Mouse (Mus musculus): Measurements from ENCODE around the gene Myo5c. TPM values are rescaled to one million over a fixed set of nuclear protein-coding genes. Genes with fewer than 3 reads are reported as not detected.

Myo5c gene
- polyA plus RNA-seq, 1 experiment from 2014 or later, result 0.28 TPM

DNA sequence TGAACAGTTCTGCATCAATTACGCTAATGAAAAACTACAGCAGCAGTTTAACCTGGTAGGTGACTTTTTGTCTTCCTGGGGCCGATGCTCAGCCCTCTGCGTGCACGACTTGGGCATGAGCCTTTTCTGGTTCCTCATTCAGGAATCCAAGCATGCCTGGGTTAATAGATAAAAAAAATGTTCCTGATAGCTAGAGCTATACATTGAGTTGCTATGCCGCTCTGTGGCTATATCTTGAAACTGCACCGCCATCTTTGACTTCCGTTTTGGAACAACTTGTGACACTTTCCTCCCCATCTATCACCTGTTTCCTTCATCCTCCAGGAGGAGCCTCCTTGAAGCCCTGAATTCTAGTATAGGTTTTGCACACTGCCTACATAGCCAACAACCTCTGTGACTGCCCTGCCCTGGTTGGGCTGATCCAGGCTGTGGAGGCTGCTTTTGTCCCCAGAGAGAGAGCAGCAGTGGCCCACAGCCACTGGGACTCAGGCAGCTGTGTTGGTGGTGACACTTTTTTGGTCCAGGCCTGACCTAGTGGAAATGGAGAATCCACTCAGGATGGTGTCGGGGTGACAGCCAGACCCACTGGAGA lies 30.5 kb downstream of the Myo5c start:
- Histone ChIP-seq H3K9ac (no peak overlapping the region), H3K4me3 (no peak overlapping the region), H3K27me3 (no peaks in the 10 kb centered on the region), H3K27ac (no peak overlapping the region), H3K4me1 (peaks cover 7% of the 10 kb centered on the region), H3K4me2 (no peak overlapping the region), H3K36me3 (no peaks in the 10 kb centered on the region), H3K9me3 (no peaks in the 10 kb centered on the region)
- ATAC-seq (ENCODE audit: insufficient number of reproducible peaks, low FRiP score, low TSS enrichment, low read depth), result no peak
- WGBS, result 71% methylated on average over 8 of the region's 8 CpGs

DNA sequence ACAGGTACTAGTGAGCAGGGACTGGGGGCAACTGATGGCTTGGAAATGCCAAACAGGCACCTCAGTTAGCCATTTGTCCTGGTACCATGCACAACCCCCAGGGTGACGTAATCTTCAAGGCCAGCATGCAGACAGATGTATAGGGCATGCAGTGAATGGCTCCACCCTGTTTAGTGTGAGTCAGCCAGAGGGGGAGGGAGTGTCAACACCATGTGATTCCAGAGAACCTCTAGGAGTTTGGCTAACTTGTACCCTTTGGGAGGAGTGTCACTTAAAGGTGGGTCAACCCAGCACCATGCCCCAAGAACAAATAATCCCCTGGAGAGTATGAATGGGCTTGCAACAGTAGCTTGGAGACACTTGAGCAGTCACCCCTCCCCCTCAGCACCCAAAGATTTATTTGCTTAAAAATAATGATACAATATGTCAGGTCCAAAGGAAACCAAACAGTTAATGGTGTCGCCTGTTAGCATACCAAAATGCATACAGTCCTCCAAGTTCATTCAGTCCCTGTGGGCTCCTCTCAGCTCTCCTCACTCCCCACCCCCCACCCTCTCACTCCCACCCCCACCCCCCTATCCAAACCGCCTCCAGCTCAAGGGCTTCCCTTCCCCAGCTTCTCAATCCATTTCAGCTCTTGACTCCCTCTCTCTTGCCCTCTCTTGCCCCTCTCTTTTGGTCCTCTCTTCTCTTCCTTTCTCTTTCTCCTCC lies 32.3 kb downstream of the Myo5c start:
- Histone ChIP-seq H3K27me3 (no peaks in the 10 kb centered on the region), H3K4me1 (peaks cover 7% of the 10 kb centered on the region), H3K27ac (no peak overlapping the region), H3K9ac (no peak overlapping the region), H3K9me3 (no peaks in the 10 kb centered on the region), H3K4me2 (no peak overlapping the region), H3K4me3 (no peak overlapping the region), H3K36me3 (no peaks in the 10 kb centered on the region)
- 54% methylated on average over 3 of the region's 3 CpGs for WGBS
- ATAC-seq (ENCODE audit: insufficient number of reproducible peaks, low FRiP score, low TSS enrichment, low read depth), result no peak

DNA sequence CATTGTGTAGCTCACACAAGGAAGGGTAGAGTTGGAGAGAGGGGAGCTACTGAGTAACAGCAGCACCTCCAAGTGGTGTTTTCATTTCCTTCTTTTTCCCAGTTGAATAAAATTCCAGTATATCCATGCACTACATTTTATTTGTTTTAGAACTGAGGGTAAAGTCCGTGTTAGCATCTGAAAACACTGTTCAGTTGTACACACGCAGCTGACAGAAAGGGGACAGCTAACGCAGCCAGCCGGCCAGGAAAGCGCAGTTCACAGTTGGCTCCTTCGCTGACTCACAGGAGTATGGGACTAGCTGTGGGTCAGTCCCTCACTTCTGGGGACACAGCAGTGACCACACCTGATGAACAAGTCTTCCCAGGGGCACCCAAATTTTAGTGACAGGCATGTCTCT lies 35.3 kb downstream of the Myo5c start:
- H3K4me3 ChIP-seq, result no peak overlapping the region
- H3K27ac ChIP-seq, result no peak overlapping the region
- 80% methylated on average over 6 of the region's 6 CpGs for WGBS
- no peak for ATAC-seq (ENCODE audit: insufficient number of reproducible peaks, low FRiP score, low TSS enrichment, low read depth)
- peaks cover 4% of the 10 kb centered on the region; the same call in 1 of the 2 replicates for H3K4me1 ChIP-seq
- no peaks in the 10 kb centered on the region for H3K27me3 ChIP-seq
- no peaks in the 10 kb centered on the region for H3K36me3 ChIP-seq
- H3K4me2 ChIP-seq, result no peak overlapping the region
- no peaks in the 10 kb centered on the region for H3K9me3 ChIP-seq
- no peak overlapping the region for H3K9ac ChIP-seq

DNA sequence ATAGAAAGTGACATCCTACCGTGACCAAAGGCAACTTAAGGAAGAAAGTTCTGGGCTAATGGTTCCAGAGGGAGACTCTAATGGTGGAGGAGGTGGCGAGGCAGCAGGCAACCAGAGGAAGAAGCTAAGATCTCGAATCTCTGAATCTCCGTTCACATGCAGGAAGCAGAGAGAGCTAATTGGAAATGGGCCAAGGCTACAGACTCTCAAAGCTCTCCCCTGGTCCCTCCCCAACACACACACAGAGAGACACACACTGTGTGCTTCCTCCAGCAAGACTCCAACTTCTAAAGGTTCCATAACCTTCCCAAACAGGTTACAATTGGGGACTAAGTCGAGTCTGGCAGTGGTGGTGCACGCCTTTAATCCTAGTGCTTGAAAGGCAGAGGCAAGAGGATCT lies 38.6 kb downstream of the Myo5c start:
- no peak overlapping the region for H3K4me2 ChIP-seq
- no peak for ATAC-seq (ENCODE audit: insufficient number of reproducible peaks, low FRiP score, low TSS enrichment, low read depth)
- H3K4me3 ChIP-seq, result no peak overlapping the region
- no peaks in the 10 kb centered on the region for H3K27me3 ChIP-seq
- 69% methylated on average over 6 of the region's 6 CpGs for WGBS
- no peaks in the 10 kb centered on the region for H3K9me3 ChIP-seq
- H3K27ac ChIP-seq, result no peak overlapping the region
- no peak overlapping the region for H3K9ac ChIP-seq
- peaks cover 2% of the 10 kb centered on the region; the same call in 1 of the 2 replicates for H3K4me1 ChIP-seq
- H3K36me3 ChIP-seq, result no peaks in the 10 kb centered on the region

DNA sequence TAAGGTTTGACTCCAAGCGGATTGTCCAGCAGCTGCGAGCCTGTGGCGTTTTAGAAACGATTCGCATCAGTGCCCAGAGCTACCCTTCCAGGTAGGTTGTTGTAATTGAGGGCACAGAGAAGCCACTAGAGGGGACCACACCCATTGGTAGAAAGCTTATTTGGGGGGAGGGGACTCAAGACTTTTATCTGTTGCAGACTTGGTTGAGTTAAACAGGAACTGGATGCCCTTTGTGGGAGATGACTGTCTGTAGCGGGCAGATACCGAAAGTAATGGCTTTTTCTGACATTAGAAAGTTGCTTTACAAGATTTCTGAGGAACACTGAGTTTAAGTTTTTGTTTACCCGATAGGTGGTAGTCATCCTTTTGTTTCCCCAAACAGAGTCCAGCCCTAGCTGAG lies 39.7 kb downstream of the Myo5c start:
- no peaks in the 10 kb centered on the region for H3K27me3 ChIP-seq
- no peaks in the 10 kb centered on the region for H3K9me3 ChIP-seq
- H3K9ac ChIP-seq, result no peak overlapping the region
- H3K4me1 ChIP-seq, result peaks cover 2% of the 10 kb centered on the region; the same call in 1 of the 2 replicates
- H3K4me3 ChIP-seq, result no peak overlapping the region
- WGBS, result 81% methylated on average over 8 of the region's 8 CpGs
- H3K4me2 ChIP-seq, result no peak overlapping the region
- H3K27ac ChIP-seq, result no peak overlapping the region
- H3K36me3 ChIP-seq, result no peaks in the 10 kb centered on the region
- ATAC-seq (ENCODE audit: insufficient number of reproducible peaks, low FRiP score, low TSS enrichment, low read depth), result no peak

DNA sequence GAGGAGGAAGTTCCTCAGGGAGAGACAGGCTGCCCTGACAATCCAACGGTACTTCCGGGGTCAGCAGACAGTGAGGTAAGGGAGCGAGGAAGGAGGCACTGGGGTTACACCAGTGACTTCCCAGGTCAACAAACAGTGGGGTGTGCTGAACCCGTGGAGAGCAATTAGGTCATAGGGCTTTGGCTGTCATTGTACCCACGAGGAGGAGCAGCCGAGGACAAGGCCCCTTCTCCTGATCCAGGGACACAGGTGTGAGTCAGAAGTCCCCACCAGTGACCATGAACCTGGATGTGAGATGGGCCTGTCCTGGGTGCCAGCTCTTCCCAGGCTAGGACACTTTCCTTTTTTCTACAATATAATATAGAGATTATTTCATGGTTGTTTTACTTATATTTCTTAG lies 41.8 kb downstream of the Myo5c start:
- Histone ChIP-seq H3K9me3 (no peaks in the 10 kb centered on the region), H3K4me1 (peaks cover 2% of the 10 kb centered on the region; the same call in 1 of the 2 replicates), H3K27ac (no peak overlapping the region), H3K9ac (no peak overlapping the region), H3K4me3 (no peak overlapping the region), H3K4me2 (no peak overlapping the region), H3K27me3 (no peaks in the 10 kb centered on the region), H3K36me3 (no peaks in the 10 kb centered on the region)
- no peak for ATAC-seq (ENCODE audit: insufficient number of reproducible peaks, low FRiP score, low TSS enrichment, low read depth)
- 82% methylated on average over 6 of the region's 6 CpGs for WGBS

DNA sequence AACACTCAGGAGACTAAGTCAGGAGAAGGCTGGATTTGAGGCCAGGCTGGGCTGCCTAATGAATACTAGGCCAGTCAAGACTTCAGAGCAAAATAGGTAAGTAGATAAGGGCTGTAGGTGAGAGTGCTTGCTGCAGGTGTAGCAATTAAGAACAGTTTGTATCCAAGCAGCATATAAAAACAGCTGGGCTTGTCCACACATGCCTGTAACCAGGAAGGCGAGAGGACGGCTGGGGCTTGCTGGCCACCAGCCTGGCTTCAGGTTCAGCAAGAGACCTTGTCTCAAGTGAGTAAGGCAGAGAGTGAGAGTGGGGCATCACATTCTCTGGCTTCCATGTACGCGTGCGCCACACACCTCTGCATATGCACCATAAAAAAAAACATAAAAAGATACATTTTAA lies 42.7 kb downstream of the Myo5c start:
- ATAC-seq (ENCODE audit: insufficient number of reproducible peaks, low FRiP score, low TSS enrichment, low read depth), result no peak
- Histone ChIP-seq H3K4me1 (peaks cover 2% of the 10 kb centered on the region; the same call in 1 of the 2 replicates), H3K9ac (no peak overlapping the region), H3K9me3 (no peaks in the 10 kb centered on the region), H3K36me3 (no peaks in the 10 kb centered on the region), H3K27me3 (no peaks in the 10 kb centered on the region), H3K4me2 (no peak overlapping the region), H3K27ac (no peak overlapping the region), H3K4me3 (no peak overlapping the region)
- 77% methylated on average over 5 of the region's 5 CpGs for WGBS

DNA sequence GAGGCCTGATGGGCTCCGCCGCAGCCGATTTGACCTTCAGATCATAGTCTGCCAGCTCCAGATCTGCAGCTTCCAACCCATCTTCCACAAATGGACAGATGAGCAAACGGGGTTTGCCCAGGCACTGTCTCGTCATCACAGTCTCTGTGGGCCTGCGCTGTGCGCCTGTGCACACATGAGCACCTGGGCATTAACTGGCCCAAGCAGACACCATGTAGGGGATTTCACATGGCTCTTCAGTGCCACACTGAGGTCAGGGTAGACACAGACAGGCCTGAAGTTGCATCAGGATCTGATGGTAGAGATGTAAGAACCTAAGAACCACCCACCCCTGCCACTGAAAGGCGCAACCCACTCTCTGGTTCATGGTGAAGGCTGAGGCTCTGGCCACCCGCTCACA lies 43.2 kb downstream of the Myo5c start:
- Histone ChIP-seq H3K9me3 (no peaks in the 10 kb centered on the region), H3K27ac (no peak overlapping the region), H3K36me3 (no peaks in the 10 kb centered on the region), H3K27me3 (no peaks in the 10 kb centered on the region), H3K4me1 (peaks cover 2% of the 10 kb centered on the region; the same call in 1 of the 2 replicates), H3K9ac (no peak overlapping the region), H3K4me2 (no peak overlapping the region), H3K4me3 (no peak overlapping the region)
- no peak for ATAC-seq (ENCODE audit: insufficient number of reproducible peaks, low FRiP score, low TSS enrichment, low read depth)
- 90% methylated on average over 9 of the region's 9 CpGs for WGBS

DNA sequence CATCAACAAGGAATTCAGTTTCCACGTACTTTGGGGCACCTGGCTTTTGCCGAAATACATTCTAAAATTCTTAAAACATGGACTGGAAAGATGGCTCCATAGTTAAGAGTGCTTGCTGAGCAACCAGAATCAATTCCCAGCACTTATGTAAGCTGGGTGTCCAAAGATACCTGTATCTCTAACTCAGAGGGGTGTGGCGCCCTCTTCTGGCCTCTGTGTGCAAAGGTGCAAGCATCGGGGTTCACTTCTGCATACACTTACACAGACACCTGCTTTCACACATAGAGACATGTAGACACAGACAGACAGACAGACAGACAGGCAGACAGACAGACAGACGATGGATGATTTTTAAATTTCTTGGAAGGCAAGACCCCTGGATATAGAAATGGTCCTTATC lies 49.0 kb downstream of the Myo5c start:
- WGBS, result 47% methylated on average over 5 of the region's 5 CpGs
- no peak overlapping the region for H3K27ac ChIP-seq
- H3K4me1 ChIP-seq, result no peaks in the 10 kb centered on the region
- no peaks in the 10 kb centered on the region for H3K9me3 ChIP-seq
- no peak for ATAC-seq (ENCODE audit: insufficient number of reproducible peaks, low FRiP score, low TSS enrichment, low read depth)
- H3K9ac ChIP-seq, result no peak overlapping the region
- H3K4me2 ChIP-seq, result no peak overlapping the region
- H3K27me3 ChIP-seq, result peaks cover 7% of the 10 kb centered on the region
- no peaks in the 10 kb centered on the region for H3K36me3 ChIP-seq
- H3K4me3 ChIP-seq, result no peak overlapping the region

DNA sequence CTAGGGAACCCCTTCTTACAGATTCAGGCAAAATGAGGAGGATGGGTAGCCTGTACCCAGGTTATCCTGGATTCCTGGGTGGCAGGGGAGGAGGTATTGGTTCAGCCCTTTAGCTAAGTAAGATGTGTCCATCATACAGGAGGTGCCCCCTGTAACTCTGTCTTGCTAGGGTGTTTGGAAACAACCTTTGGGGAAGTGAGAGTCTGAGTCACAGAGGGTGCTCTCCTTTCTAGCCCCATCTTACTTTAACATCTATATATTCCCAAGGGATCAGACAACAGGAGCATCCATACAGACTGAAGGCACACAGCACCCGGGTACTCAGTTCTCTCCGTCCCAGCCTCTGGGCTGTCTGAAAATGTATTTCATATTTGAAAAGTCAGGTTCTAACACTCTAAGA lies 50.4 kb downstream of the Myo5c start:
- no peak overlapping the region for H3K4me3 ChIP-seq
- no peak for ATAC-seq (ENCODE audit: insufficient number of reproducible peaks, low FRiP score, low TSS enrichment, low read depth)
- H3K27ac ChIP-seq, result no peak overlapping the region
- no peak overlapping the region for H3K4me2 ChIP-seq
- no peaks in the 10 kb centered on the region for H3K4me1 ChIP-seq
- no peaks in the 10 kb centered on the region for H3K9me3 ChIP-seq
- 86% methylated on average over 2 of the region's 2 CpGs for WGBS
- no peak overlapping the region for H3K9ac ChIP-seq
- H3K36me3 ChIP-seq, result no peaks in the 10 kb centered on the region
- peaks cover 7% of the 10 kb centered on the region for H3K27me3 ChIP-seq

DNA sequence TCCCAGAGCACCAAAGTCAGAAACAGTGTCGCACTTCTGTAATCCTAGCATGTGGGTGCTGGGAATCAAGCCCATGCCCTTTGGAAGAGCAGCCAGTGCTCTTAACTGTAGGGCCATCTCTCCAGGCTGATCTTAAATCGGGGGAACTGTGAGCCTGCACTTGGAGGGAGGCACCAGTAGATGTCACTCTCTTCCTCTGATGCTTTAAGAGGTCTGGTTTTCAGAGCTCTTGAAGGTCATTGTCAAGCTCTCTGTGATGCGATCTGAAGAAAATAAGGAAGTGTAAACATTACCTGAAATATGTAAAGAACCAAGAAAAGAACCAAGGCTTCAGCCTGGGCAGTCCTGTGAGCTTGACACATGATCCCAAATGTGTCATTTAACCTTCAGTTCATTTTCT lies 51.0 kb downstream of the Myo5c start:
- no peaks in the 10 kb centered on the region for H3K9me3 ChIP-seq
- 12% methylated on average over 3 of the region's 3 CpGs for WGBS
- no peak overlapping the region for H3K4me3 ChIP-seq
- H3K9ac ChIP-seq, result no peak overlapping the region
- no peak overlapping the region for H3K27ac ChIP-seq
- H3K4me1 ChIP-seq, result no peaks in the 10 kb centered on the region
- peaks cover 7% of the 10 kb centered on the region for H3K27me3 ChIP-seq
- H3K4me2 ChIP-seq, result no peak overlapping the region
- no peak for ATAC-seq (ENCODE audit: insufficient number of reproducible peaks, low FRiP score, low TSS enrichment, low read depth)
- H3K36me3 ChIP-seq, result no peaks in the 10 kb centered on the region

DNA sequence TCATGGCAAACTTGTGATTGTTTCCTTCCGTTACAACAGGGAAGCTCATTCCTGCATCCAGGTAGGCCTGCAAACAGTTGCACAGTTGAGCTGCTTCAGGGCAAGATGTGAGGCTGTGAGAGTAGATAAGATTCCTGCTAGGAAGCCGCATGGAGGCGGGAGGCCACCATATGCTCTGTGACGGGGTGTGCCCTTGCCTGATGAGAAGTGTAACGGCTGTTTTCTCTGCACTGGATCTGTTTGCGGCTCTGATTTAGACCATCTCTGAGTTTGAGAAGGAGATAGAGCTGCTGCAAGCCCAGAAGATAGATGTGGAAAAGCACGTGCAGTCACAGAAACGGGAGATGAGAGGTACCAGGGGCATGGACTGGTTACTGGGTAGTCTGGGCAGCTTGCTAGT lies 51.8 kb downstream of the Myo5c start:
- no peak for ATAC-seq (ENCODE audit: insufficient number of reproducible peaks, low FRiP score, low TSS enrichment, low read depth)
- Histone ChIP-seq H3K36me3 (no peaks in the 10 kb centered on the region), H3K4me2 (no peak overlapping the region), H3K27ac (no peak overlapping the region), H3K9ac (no peak overlapping the region), H3K9me3 (no peaks in the 10 kb centered on the region), H3K4me3 (no peak overlapping the region), H3K27me3 (peaks cover 7% of the 10 kb centered on the region), H3K4me1 (no peaks in the 10 kb centered on the region)
- WGBS, result 88% methylated on average over 8 of the region's 8 CpGs
